13 mouse cellular contexts compared by ENCODE assay signal in genomic region chr8:112909527-112909926, GRCm38 (mm10).
DNase-seq lines count a peak whose midpoint lies in the region; ATAC-seq and TF ChIP-seq lines count a peak whose summit lies in the region.
"Had no signal": no experiment of that assay in that cellular context is flagged by ENCODE, and none has a peak within 500 bp of the region (broad histone marks: within the 10 kb centered on the region; RNA-seq: fewer than 3 reads in every experiment).

No protein-coding gene starts in this region.

- TF ChIP-seq CTCF in layer of hippocampus, adult 2 months (conservative IDR thresholded peaks at IDR 0.05), result peak; percentile 65

- no peak for ATAC-seq in liver, embryonic 12.5 days
- ATAC-seq: activated CD4-positive, CD25-positive, alpha-beta regulatory T cell, adult 4 months had no signal

- peak; percentile 2 to 5 for DNase-seq in adrenal gland, postnatal 36 days
- no peak for DNase-seq in adrenal gland, adult 18-20 months (ENCODE audit: low spot score in 2 of 2)
- DNase-seq in layer of hippocampus, adult 2 months (ENCODE audit: low spot score in 2 of 2), result no peak
- no peak for DNase-seq in layer of hippocampus, adult 9-10 months (ENCODE audit: low spot score)
- DNase-seq in ES-CJ7 (ENCODE audit: low read depth, low spot score), result peak; percentile 68
- peak; percentile 22 for DNase-seq in embryo, embryonic 9.5 days (ENCODE audit: extremely low spot score)
- DNase-seq in heart, adult 11 months, result no peak
- DNase-seq: B cell, adult 2 months; gastrocnemius, postnatal 36 days had no signal

- no peaks in the 10 kb centered on the region; the same call in 1 of the 2 replicates for H3K9me3 ChIP-seq in liver, embryonic 12.5 days (replicated peaks)
- H3K9me3 ChIP-seq: embryonic facial prominence, embryonic 15.5 days; stomach, embryonic 15.5 days had no signal

- 41% methylated on average over 5 of the region's 5 CpGs for WGBS in liver, embryonic 12.5 days (ENCODE audit: insufficient replicate concordance)

- no peak overlapping the region for H3K4me2 ChIP-seq in liver, embryonic 12.5 days
- H3K4me2 ChIP-seq: embryonic facial prominence, embryonic 15.5 days; stomach, embryonic 15.5 days had no signal

- no peak overlapping the region for H3K9ac ChIP-seq in liver, embryonic 12.5 days
- H3K9ac ChIP-seq: embryonic facial prominence, embryonic 15.5 days; stomach, embryonic 15.5 days had no signal

- H3K27ac ChIP-seq in layer of hippocampus, adult 2 months, result no peak overlapping the region
- no peak overlapping the region for H3K27ac ChIP-seq in liver, embryonic 12.5 days
- H3K27ac ChIP-seq: embryonic facial prominence, embryonic 15.5 days; stomach, embryonic 15.5 days had no signal

- H3K27me3 ChIP-seq in liver, embryonic 12.5 days (replicated peaks), result no peaks in the 10 kb centered on the region
- H3K27me3 ChIP-seq: embryonic facial prominence, embryonic 15.5 days; stomach, embryonic 15.5 days had no signal

- no peaks in the 10 kb centered on the region for H3K4me1 ChIP-seq in liver, embryonic 12.5 days

- H3K36me3 ChIP-seq in liver, embryonic 12.5 days, result no peaks in the 10 kb centered on the region
- H3K36me3 ChIP-seq: embryonic facial prominence, embryonic 15.5 days; stomach, embryonic 15.5 days had no signal

- H3K4me3 ChIP-seq in layer of hippocampus, adult 2 months, result no peak overlapping the region
- no peak overlapping the region for H3K4me3 ChIP-seq in liver, embryonic 12.5 days
- H3K4me3 ChIP-seq: embryonic facial prominence, embryonic 15.5 days; stomach, embryonic 15.5 days had no signal

Comparison
In these comparisons a context has a peak if more than half of its experiments do, and no peak if none do; other contexts are left out.
1. DNase-seq: peak in adrenal gland, postnatal 36 days (2 of 2), ES-CJ7 (single experiment) and embryo, embryonic 9.5 days (single experiment); none in adrenal gland, adult 18-20 months (0 of 2), layer of hippocampus, adult 2 months (0 of 2), layer of hippocampus, adult 9-10 months (single experiment) and heart, adult 11 months (single experiment).